Mouse (Mus musculus) CD4-positive, CD25-positive, alpha-beta regulatory T cell, adult 4 months (primary cell): ENCODE results near the gene Lonp2. TPM values are rescaled to one million over a fixed set of nuclear protein-coding genes. Genes with fewer than 3 reads are reported as not detected.
A peak's percentile ranks its signal among the peaks of the same experiment; 100 is the strongest.

Source experiments
- ATAC-seq: one replicate; pipeline ENCODE4 v1.8.0; 2017
- polyA plus RNA-seq, 2 experiments: library from polyadenylated mRNA; unstranded; fragments of 100-300 nt; shearing (Covaris generic); gene quantifications; one replicate each; pipeline ENCODE4 v1.2.1; 2017

Gene Lonp2
- polyA plus RNA-seq = 100 to 1,000 TPM in 1 of 2 experiments, 10 to 100 TPM in 1; 96.5 to 125 TPM

DNA sequence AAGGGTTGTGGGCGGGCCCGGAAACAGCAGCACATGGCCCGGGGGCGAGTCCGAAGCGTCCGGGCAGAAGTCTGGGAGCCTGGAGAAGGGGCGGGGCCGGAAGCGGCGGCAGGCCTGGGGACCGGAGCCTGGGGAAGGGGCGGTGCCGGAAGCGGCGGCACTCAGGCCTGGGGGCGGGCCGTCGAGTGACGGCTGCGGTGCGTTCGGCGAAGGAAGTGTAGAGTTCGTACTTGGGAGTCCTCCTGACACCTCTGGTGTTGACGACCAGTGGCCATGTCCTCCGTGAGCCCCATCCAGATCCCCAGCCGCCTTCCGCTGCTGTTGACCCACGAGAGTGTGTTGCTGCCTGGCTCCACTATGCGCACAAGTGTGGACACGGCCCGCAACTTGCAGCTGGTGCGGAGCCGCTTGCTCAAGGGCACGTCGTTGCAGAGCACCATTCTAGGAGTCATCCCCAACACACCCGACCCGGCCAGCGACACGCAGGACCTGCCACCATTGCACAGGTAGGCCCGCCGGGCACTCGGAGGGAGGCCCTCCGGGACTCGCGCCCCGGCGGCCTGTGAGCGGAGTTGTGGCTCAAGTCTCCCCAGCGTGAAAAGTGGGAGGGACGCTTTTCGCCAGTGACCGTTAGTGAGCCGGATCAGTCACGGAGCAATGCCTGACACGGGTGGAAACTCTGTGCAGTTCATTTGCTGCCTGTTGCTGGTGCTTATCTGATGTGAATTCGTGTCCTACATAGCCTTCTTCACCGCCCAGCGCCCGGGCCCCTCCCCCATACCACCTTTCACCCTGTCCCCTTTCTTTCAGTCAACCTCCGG, at the start of gene Lonp2:
Gene Lonp2, plus strand, starts transcription at position 133 of the 821 bp plus-strand sequence.
- ATAC-seq = peak; percentile 94

DNA sequence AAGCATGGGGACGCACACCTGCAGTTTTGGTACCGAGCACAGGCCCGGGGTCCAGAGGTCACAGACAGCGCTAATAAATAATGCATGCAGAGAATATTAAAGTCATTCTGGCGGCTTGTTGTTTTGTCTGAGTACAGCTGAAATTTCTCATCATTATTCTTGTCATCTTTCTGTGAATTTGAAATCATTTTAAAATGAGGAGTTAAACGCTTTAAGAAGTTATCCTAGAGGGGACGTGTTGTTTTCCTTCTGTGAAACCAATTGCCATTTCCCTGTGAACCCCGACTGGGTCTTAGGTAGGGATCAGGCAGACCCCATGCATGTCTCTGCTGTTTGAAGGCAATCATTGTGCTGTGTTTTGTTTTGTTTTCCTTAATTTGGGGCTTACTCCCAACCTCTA, 46.3 kb upstream of the Lonp2 start:
- no peak for ATAC-seq

DNA sequence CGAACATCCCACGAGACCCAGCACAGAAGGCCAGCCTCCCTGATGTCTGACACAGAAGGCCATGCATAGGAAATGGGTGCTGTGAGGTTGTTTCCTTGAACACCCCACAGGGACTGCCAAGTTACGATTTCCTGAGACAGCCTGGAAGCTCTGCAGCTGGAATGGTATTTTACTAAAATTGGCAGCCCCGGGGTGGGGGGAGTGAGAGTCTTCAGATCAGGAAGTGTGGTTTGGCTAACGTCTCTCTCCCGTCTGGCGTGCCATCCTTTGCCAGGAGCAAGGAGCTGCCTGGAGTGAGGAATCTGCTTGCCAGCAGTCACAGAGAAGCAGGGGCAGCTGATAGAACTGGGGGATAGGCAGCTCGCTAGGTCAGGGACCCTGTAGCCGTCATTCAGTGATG, 45.8 kb upstream of the Lonp2 start:
- no peak for ATAC-seq

DNA sequence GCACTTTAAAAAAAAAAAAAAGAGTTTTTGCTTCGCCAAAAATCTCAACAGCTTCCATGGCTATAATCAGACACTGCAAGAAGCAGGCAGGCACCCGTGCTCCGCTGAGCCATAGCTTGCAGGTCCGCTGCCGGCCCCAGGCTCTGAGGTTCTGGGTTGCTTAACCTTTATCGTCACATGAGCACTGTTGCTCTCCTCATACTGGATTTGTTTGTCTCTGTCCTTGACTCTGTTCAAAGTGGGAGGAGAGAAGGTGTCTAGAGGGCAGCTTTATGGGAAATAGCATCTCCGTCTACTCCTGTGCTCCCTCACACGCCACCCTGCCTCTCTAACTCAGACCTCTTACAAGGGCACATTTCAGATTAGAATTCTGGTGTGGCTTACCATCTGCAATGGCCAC, 45.1 kb upstream of the Lonp2 start:
- ATAC-seq = no peak

DNA sequence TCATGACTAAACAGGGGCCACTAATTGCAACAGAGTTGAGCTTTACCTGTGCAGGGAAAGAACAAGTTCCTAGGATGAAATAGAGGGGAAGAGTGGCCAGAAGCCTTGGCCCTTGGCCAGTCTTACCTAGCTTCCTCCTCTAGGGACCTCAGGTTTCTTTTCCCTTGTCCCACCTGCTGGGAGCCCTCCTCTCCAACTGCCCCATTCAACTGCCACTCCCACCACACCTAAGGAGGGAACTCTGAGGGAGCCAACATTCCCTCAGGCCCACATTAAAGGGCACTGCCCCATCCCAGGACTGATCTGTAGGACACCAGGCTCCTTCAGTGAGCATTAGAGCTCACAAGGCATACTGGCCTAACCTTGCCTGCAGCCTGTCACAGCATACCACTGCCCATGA, 43.4 kb upstream of the Lonp2 start, which contains the start of gene Abcc12:
Gene Abcc12, minus strand, starts transcription at position 229 of the 400 bp plus-strand sequence.
- no peak for ATAC-seq

DNA sequence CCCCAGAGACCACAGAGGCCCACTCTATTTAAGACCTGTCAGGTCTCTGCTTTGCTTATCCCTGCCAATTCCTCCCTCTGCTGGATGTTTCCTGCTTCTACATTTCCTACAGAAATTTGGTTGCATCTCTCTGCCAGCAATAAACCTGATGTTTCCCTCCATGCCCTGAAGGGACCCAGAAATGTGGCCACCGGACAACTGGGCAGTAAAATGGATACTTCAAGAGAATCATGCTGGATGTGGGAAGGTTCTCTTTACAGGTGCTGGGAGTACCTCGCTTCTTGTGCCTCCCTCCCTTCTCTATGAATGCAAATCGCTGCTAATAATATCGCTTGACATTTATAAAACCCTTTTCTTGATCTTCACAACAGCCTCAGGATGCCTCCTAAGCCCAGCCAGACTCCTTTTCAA, 41.9 kb upstream of the Lonp2 start:
- no peak for ATAC-seq

DNA sequence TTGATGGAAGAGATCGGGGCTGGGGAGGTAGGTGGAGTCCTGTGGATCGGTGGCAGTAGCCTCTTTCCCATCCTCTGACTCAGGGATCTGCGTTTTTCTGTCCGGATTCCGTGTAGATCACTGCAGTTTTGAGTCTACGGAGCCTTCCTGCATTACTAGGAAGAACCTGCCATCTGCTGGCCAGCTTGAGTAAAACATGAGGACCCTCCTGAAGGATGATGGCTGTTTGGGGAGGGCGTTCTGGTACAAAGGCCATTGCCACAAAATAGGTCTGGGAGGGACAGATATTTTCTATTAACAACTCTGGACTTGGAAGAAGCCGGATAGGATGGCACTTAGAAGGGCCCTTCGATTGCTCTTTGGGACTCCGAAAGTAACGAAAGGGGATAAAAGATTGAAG, 38.7 kb upstream of the Lonp2 start:
- ATAC-seq = peak; percentile 86

DNA sequence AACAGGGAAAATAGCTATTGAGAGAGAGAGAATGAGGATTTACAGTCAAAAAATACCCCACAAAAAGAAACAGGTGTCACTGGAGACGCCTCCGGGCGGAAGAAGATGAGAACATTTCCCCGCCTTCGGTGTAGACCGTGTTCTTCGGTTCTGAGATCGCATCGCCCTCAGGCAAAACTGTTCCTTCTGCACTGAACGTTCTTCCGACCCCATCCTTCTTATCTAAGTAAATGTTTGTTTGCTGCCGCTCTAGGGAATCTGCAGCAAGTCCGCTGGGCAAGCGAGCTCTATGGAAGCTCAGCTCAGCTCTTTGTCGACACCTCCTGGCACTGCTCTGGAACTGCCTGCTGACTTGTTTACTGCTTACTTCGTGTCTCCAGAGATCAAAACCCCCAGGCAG, 38.3 kb upstream of the Lonp2 start:
- peak; percentile 95 for ATAC-seq

DNA sequence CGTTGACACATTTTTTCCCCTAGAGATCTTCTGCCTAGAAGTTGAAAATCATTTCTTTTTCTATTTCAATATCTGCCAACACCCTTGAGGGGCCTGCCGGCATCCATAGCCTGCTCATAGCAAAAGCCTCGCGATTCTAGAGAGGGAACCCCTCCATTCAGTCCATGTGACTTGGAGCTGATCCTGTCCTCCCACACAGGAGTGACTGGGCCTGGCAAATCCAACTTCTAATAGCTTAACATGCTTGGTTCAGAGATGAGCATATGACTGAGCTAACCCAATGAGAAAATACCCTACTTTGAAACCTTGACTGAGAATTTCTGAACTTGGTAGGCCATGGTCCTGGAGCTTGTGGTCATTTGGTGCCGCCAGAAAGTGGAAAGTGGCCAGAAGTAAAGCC, 37.8 kb upstream of the Lonp2 start:
- ATAC-seq = no peak

DNA sequence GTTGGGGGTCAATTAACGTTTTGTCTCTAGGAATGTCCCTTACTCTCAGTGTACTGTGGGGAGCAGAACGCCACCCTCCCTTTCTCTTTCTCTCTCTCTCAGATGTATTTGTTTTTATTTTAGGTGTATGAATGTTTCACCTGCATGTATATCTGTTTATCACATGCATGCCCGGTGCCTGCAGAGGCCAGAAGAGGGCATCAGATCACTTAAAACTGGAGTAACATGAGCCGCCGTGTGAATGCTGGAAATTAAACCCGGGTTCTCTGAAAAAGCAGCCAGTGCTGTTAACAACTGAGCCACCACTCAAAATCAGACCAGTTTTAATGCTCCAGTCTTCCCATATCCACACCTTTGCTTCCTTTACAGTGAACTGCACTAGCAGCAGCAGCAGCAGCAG, 37.2 kb upstream of the Lonp2 start:
- ATAC-seq = no peak

DNA sequence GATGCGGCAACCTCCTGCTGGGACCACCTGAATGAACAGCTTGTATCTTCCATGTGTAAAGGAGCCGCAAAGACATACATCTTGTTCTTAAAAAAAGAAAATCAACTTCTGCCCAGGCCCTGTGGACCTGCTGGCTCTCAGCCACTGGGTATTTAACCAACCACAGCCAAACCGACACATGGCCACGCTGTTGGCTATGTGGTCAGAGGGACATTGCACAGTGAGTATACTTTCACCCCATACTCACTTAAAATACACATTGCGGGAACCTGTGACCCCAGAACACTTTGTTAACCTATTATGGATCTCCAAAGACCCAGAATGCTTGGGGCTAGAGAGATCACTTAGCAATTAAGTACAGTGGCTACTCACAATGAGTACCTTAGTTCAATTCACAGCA, 35.5 kb upstream of the Lonp2 start:
- ATAC-seq = no peak

DNA sequence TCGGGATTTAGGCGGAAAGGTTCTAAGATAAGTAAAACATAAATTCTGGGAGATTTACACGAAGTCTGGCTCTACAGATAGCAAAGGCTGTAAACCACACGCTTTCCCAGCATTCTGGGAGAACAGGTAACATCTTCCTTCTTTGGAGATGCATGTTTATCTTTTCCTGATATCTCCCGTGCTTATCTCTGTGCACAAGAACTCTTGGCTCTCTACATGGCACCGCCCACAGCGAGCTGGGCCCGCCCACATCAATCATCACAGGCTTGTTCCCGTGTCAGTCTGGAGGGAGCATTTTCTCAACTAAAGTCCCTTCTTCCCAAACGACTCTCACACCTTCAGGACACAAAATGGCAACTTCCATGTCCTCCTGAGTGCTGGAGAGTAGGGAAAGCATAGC, 30.7 kb upstream of the Lonp2 start:
- ATAC-seq = no peak

DNA sequence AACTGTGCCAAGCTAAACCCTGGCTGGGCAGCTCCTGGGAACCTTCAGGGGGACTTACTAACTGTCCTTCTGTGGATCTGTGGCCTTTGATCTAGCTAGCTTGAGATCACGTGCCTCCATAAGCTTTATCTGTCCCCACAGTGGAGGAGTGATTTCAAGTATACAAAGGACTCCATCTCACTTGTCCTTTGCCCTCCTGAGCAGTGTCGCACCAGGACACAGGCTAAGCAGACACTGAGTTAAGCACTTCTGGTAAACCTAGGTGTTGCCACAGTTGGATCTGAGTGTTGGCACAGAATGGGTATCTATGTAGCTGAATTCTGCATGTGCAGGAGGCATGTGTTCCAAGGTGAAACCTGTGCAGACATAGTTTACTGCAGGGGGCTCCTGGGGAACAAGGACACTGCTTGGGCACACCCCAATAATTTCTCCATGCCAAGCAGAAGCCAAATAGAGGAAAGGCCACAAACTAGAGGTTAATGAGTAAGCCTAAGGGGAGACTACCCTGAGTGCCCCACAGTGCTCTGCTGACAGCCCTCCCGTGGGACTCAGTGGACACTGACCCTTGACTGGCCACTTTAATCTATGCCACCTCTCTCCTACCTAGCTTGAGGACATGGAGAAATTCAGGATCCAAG, 29.6 kb upstream of the Lonp2 start:
- no peak for ATAC-seq

DNA sequence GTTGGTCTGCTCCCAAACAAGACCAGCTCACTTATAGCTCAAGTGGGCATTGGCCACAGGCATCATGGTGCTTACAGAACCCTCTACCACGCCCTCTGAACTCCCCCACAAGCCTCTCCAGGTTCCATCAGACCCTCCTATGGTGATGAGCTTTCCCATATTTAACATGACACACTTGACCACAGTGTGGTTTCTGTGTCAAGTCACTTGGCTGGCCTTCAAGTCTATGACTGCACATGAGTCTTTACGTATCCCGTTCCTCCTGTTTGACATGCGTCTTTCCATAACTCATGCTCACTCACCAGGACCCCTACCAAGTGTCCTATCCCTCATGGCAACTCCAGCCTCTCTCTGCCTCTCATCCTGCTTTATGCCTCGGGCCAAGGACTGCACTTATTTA, 28.2 kb upstream of the Lonp2 start:
- no peak for ATAC-seq

DNA sequence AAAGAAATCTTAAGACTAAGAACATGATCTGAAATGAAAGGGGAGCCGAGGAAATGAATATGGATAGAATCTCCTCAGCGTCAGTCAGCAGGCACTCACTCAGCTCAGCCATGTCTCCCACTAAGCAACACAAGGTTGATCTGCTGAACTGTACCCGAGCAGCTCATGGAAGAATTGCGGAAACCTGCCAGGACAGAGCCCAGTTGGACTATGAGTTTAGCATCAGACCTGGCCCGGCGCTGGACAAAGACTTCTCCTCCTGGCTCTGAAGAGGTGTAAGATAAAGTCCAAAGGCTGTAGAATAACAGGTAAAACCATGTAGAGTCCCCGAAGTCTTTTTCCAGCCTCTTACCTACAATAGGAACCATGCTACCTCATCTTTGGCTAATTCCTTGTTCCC, 26.2 kb upstream of the Lonp2 start:
- no peak for ATAC-seq

DNA sequence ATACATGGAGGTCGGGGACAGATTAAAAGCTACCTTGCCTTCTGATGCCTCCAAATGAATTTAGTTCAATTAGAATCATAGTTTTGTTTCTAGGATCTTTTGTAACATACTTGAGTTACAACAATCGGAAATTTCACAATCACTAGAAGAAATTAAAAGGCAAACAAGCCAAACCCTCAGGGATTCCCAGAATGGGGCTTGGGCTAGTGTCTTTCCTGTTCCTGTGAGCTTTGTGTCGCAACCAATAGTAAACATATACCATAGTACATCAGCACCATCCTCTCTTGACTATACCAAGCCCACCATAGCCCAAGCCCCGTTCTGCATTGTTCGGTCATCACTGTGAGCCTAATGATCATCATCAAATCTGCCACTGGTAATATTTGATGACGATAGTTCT, 24.5 kb upstream of the Lonp2 start:
- no peak for ATAC-seq

DNA sequence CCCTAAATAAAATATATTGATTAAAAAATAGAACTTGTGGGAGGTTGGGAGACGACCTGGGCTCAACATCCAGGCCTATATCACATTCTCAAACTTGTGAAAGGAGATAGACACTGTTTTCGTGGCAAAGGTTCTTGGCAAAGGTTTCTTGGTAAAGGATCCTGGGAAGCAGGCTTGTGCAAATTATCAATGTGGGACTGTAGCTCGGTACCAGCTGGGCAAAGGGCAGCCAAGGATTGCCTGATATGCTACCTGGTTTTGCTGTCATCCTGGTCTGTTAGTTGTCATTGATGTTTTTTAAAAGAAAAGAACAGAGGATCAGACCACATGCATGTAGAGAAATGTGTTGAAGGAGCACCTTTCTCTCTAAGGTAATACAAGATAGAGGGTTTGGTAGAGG, 23.5 kb upstream of the Lonp2 start:
- no peak for ATAC-seq

DNA sequence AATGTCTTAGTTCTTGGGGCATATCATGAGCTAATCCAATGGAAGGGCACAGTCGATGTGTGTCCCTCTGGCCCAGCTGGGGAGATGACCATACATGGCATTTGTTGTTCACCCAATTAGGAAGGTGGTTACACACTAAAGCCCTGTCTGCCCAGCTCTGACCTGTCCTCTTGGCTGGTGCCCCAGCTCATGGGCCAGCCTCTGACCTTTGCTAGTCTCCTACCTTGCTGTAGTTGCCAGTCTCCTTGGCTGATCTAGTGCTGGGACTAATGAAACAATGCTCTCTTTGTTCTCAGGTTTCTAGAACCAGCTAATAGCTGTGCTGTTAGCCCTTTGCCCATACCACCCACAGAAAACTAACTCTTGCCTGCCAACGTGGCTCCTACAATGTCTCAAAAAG, 20.7 kb upstream of the Lonp2 start:
- ATAC-seq = no peak

DNA sequence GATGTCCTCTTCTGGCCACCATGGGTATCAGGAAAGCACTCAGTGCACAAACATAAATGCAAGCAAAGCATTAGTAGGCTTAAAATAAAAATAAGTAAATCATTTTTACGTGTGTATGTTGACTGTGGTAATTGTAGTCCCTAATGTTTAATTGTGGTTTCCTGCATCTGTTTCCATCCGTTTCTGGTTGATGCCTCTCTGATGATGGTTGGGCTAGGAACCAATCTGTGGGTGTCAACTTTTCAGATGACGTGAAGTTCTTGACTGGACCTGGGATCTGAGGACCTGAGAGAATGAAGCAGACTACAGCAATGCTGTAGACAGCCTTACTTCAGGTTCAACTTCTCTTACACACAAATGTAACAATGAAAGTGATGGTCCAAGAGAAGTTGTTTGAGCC, 19.2 kb upstream of the Lonp2 start:
- ATAC-seq = no peak

DNA sequence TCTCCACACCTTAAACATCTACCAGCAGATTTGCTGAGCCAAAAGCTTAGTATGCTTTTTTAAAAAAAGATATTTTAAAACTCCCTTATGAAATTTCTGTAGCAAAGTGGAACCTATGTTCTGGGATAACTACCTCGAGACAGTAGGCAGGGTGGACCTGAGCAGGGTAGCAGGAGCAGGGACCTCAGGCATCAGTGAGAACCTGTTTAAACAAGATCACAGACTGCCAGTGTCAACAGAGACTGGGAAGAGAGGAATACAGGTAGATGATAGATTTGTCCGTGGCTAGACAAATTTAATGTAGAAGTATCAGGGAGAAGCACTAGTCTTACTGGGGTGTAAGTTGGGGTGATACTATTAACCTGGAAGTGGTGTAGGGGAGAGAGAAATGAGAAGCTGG, 10.0 kb upstream of the Lonp2 start:
- no peak for ATAC-seq

DNA sequence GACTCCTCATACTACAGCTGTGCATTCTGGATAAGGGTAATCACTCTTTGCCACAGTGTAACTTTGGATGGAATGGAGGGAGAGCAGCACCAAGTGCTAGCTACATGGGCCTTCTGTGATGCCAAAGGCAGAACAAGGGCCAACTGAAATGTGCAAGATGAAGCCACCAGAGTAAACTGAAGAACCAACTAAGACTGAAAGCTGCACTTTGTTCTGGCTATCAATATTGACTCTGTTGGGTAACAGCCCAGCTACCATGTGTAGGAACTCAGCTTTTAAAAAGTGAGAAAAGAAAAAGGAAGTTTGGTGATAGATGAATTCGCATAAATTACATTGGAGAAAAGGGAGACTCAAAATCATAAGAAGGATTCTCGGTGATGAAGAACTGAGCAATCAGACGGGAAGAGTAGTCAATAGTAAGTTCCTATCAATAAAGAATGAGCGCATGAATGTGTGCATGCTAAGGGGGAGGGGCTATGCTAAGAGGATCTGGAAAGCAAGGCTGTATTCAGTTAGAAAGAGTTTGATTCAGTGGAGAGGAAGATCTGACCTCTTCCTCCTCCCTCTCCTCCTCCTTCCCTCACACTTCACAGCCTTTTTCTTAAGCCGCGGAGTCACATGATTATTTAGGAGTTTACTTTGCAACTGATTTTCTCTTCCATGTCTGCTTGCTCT, 8.6 kb upstream of the Lonp2 start:
- ATAC-seq = no peak

DNA sequence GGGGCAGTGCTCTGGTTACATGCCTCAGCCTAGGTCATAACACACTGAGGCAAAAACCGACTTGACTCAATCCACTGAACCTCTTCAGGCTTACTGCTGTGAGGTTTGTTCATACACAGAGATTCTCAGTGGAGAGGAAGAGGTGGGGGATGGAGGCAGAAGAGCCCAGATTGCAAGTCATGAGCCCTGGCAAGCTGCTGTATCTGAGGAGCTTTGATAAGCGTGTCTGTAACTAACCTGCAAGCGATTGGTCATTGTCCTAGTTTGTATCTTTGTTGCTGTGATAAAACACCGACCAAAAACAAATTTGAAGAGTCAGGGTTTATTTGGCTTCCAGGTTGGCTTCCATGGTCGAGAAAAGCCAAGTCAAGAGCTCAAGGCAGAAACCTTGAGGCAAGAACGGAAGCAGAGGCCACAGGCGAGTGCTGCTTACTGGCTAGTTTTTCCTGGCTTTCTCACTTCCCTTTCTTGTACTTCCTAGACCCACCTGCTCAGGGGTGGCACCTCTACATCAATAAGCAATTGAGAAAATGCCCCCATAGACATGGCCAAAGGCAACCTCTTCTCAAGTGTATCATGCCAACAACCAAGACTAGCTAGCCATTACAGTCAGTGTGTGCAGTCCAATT, 6.0 kb upstream of the Lonp2 start:
- no peak for ATAC-seq

DNA sequence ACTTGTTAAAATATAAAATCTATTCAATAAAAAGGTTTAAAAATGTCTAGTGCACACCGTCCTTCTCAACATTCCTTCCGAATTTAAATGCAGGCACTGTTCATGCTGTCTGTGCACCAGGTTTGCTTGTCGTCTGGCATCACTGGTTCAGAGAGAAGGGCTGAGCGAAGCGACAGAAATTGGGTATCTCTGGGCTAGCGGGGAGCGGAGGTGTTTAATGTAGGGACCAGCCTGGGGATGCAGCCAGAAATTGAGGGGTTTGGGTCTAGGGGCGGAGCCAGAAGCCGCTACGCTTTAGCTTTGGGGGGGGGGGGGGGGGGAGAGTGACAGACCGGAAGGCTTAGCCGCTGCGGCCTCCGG, 312 bp upstream of the Lonp2 start:
- no peak for ATAC-seq
